Mouse (Mus musculus) adrenal gland, adult 8-10 months (tissue): ENCODE measurements around the gene Tmem115. TPM values are rescaled to one million over a fixed set of nuclear protein-coding genes. Genes with fewer than 3 reads are reported as not detected.
A peak's percentile ranks its signal among the peaks of the same experiment; 100 is the strongest.

ENCODE experiments used
- DNase-seq: peaks from one replicate; pipeline ENCODE4 v3.0.0; 2022
- total RNA-seq, 4 experiments: library from RNA; stranded (reverse); gene quantifications; 2 replicates each; pipeline ENCODE4 v1.2.4; 2022

Gene Tmem115
- total RNA-seq: 10 to 100 TPM; 41.7 to 51.9 (median 46.5) TPM

- DNase-seq: peak; percentile 95
Measured at GRCm38 (mm10) chr9:107533791-107534407, at the start of gene Tmem115. Gene Tmem115, plus strand, starts transcription at chr9:107533945.

DNA sequence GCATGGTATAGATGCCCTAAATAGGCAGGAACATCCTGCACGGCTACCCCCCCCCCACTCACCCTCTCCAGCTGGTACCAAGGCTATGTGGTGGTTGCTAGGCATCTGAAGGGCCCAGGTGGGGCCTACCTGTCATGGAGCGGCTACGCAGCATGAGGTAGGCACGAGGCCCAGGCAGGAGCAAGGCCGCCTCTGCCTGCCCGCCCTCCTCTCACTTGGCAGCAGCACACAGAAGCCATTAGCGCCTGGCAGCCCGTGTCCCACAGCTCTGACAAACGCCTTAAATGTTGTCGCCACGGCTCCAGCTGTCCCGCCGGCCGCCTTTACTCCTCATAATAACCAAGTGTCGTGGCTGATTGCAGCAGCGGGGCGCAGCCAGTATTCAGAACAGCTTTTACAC is 49.4 kb upstream of the Tmem115 start:
- no peak for DNase-seq

GRCm38 (mm10) chr9:107484766-107485165 is 49.0 kb upstream of the Tmem115 start:
- no peak for DNase-seq

GRCm38 (mm10) chr9:107486086-107486485 is 47.7 kb upstream of the Tmem115 start:
- no peak for DNase-seq

DNA sequence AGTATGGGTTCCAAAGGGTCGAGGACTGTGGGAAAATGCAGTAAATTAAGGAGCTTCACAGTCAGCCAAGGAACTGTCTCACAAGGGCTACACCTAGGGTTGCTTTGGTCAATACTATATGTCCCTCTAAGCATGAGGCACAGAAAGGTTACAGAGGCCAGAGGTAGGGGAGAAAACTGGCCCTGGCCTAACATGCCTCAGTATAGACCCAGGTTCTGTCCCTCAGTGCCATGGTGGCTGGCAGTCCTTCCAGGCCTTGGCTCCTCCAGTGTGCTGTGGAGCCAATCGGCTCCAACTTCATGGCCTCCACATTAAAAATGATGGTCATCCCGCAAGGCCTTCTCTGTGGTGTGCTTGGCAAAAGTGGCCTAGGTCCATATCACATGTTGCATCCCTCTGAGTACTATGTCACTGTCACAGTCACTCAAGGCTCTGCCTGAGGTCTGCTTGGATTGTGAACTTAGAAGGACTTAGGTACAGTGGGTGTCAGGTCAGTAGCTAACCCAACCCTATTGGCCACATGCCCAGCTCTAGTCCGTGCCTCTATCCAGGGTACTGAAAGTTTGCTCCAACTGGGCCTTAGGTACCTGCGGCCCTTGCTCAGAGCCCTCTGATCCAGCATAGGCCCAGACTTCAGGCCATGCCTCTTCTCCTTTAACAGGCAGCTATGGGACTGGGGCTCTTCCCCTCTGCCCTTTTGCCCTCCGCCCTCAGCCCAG is 47.1 kb upstream of the Tmem115 start:
- DNase-seq: no peak

DNA sequence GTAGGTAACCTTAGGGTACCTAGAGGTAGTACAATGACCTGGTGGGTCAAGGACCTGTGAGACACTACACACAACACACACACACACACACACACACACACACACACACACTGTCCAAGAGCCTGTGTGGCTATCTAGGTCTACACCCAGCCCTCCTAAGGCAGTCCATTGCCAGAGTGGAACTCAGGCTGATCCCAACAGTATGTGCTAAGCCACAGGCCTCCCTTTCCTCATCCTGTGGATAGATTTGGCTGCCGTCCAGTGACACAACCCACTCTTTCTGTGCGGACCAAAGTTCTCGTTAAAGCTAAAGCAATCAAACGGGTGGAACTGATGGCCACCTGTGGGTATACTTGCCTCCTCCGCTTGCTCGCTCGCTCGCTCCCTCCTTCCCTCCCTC is 43.6 kb upstream of the Tmem115 start:
- no peak for DNase-seq

DNA sequence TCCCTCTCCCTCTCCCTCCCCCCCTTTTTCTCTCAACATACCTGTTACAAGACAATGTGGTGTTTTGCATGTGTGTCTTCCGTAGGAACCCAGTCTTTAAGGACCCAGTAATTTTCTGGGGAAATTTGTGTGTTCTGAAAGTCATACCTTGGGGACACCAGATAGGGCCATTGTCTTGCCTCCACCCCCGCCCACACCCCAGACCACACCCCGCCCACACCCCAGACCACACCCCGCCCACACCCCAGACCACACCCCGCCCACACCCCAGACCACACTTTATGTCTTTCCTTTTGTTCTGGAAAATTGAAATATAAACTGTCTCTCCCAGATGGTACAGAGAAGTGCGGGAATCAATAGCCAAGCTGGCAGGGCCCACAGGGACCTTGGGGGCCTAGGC is 43.1 kb upstream of the Tmem115 start:
- DNase-seq: no peak

GRCm38 (mm10) chr9:107493511-107493910 is 40.2 kb upstream of the Tmem115 start:
- DNase-seq: no peak

- no peak for DNase-seq
Measured at GRCm38 (mm10) chr9:107494238-107494637, 39.5 kb upstream of the Tmem115 start.

DNA sequence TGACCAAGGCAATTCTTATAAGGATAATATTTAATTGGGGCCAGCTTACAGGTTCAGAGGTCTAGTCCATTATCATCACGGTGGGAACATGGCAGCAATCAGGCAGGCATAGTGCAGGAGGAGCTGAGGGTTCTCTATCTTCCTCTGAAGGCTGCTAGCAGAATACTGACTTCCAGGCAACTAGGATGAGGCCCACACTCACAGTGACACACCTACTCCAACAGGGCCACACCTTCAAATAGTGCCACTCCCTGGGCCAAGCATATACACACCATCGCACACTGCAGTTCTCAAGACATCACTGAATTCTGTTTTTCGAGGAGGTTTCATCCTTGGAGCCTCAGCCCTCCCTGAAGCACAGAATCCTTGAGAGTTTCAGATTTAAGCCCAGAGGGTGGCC is 37.4 kb upstream of the Tmem115 start:
- no peak for DNase-seq

DNA sequence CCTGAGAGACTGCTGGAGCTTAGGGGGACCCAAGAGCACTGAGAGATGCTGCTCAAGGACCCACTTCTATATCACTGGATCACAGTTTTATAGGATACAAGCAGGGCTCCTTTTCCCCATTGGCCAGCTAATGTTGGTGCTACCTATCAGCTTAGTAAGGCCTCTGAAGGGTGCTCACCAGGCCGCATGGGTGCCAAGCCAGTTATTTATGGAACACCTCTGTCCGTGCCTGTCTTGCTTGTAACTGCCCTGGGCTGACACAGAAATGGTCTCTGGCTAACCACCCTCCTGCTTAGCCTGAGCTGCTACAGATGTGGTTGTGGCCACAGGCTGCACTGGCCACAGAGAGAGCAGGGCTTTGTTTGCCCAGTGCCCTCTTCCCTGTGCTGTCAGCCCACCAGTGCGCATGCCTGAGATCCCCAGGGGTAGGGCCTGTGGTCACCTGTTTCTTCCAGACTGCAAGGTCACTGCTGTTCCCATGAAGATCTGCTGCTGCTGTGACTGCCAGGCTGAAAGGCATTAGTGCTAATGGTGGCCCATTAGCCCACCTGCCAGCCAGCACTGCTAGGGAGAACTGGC is 32.9 kb upstream of the Tmem115 start:
- DNase-seq: no peak

DNA sequence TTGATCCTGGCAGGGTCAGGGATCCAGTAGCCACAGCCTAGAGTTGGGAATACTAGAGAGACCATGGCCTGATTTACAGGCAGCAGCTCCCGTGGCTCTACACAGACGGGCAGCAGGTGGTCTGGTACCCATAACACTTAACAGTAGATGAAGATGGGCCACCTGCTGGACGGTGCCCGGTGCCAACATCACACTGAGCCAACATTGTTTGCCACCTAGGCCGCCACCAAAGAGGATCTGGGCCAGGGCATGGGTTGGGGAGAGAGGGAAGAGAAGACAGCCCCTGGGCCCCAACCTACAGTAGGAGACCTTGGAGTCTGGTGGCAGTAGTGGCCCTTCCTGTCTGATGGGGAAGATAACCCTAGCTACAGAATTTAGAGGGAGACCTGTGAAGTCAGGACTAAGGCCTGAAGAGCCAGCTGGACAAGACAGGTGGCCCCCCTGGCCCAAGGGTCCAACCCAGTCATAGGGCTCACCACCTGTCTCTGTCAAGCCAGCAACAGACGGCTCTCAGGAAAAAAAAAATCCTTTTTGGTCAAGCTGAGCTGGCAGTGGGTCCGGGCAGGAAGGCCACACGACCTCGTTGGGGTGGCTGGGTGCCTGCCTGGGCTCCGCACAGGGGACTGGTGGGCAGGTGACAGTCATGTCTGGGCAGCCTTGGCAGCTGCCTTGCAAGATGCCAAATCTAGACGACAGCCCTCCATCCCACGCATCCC is 31.5 kb upstream of the Tmem115 start:
- DNase-seq: no peak

DNA sequence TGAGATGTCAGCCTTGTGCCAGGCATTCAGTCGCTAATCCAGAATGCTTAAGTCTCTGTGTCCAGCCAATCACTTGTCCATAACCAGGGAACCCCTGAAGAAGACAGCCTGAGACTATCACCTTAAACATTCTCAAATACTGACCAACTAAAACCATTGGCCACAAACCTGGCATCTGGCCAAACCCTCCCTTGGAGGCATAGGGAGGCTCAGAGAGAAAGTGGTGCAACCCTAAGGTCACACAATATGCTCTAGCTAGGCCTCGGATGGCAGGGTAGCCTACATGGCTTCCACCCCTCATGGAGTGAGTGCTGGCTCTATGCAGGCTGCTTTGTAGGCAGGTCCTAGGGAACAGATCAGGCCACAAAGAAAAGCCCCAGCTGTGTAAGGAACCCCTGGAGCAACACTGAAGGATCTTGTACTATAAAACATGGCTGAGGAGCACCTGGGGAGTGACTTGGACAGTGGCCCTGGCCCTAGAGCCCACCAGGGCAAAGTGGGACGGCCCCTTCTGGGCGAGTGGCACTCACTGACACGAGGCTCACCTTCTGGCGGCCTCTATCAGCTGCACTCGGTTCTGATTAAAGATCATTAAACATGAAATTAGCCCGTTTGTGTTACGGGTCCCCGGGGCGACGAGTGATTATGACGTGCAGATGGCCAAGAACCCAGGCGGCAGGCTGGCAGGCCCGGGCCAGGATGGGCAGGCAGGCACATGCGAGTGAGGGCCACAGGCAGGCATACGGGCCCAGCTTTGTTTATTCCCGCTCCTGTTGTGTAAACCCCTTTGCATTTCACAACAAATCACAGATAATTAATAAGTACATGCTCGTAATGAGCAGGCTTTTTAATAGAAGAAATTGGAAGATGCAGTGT is 28.8 kb upstream of the Tmem115 start:
- DNase-seq: no peak

DNA sequence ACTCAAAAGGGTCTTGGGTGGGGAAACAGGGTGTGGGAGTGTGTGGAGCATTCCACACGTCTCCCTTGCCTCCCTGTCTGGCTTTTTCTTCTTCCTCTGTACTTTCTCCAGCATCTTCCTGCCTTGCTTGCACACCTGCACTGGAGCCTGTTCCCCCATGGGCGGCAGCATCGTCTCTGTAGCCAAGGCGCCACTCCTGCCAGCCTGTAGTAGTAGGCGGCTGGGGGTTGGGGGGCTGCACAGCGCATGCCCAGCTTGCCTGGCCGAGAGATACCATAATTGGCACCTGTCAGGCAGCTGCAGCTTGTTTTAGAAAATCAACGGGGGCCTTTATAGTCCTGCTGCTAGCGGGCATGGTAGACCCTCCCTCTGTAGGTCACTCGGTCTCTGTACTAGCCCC is 25.5 kb upstream of the Tmem115 start:
- DNase-seq: no peak

DNA sequence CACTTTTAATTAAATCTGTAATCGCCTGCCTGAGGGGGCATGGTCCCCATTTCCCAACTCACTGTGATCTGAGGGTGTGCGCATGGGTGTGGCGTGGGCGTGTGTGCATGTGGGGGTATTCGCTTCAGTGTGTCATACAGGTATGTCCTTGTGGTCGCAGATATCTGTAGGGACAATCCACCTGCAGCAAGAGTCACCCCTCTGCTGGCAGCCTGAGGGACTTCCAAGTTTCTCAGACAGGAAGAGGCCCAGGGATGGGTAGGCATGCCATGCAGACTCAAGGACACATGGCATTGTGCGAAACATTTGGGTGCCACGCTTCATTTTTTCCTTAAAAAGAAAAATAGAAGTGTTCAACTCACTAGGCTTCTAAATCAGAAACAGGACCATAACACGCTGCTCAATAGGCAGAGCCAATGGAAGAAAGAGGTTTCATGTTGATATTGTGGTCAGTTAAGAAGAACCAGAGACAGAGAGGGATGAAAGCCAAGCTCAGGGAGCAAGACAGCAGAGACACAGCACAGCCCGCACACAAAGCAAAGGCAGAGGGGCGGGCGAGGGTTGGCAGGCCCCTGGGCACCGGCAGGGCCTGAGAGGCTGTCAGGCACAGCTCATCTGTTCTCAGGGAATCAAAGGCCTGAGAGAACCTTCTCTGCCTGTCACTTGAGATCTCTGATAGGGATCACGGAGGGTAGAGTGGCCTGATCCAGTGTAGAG is 23.2 kb upstream of the Tmem115 start:
- no peak for DNase-seq

DNA sequence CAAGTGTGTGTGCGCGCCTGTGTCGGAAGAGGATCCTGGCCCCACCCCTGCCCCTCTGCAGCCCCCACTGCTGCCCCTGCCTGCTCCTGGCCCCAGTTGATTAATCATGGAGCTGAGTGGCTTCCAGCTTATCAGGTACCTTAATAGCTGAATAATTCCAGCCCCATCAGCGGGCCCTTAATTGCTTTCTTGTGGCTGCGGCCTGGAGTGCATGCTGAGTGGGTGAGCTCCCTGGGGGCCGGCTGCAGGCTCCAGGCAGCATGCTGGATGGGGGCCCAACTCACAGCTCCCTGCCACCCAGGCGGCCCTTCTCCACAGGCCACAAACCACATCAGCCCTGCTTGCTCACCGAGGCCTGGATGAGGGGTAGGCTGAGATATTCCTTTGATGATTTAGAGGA is 22.3 kb upstream of the Tmem115 start:
- DNase-seq: no peak

DNA sequence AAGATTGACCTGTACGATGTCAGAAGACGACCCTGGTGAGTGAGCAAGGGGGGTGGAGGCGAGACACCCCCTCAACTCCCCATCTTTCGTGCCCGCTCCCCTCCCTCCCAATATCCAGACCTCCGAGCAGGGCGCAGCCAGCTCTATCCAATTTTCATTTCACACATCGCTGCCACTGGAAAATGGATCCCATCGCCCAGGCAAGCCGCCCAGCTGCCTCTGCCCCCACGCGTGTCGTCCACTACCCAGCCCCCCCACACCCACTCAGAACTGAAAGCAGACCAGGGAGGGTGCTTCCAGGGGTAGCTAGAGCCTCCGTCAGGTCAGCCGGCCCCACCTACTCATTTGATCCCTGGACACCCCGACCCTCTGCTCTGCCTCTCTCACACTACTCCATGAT is 21.4 kb upstream of the Tmem115 start:
- no peak for DNase-seq

DNA sequence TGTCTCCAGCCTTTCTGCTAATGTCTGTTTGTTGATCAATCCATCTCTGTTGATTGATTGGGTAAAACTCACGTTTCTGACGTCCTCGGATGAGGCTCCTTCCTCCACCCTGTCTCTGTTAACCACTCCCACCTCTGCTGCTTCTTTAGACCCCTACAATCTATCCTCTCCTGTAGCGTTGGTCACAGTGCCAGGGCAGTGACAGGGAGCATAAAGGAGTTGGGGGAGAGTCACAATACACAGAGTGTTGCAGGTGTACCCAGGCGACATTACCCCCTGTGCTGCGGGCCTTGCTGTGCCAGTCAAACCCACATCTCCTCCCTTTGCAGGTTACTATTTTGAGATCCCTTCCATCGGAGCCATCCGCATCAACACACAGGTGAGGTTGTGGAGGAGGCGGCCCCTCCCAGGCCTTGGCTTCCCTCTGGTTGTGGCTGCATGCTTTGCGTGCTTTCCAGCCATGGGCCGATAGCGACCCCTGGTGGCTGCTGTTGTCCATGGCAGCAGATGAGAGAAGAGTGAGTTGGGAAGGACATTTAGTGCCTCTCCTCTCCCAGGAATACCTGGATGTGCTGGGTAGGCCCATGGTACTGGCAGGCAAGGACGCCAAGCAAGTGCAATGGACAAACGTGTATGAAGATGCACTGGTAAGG is 19.3 kb upstream of the Tmem115 start:
- DNase-seq: peak; percentile 54

GRCm38 (mm10) chr9:107520331-107520730 is 13.4 kb upstream of the Tmem115 start:
- no peak for DNase-seq

DNA sequence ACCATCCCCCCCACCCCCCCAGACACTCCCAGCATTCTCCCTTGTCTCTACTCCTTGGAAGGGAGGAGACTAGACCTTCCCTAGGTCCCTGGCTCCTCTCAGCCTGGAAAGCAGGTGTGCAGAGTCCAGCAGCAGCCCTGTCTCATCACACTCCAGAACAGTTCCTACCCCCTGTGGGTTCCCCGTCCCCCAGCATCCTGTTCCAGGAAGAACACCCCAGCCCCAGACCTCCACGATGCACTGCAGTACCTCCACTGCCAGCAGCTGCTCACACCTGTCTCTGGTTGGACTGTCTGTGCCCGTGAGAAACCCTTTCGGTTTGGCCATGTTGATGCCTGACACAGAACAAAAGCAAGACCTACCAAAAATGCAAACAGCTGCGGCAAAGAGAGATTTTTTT is 12.6 kb upstream of the Tmem115 start:
- DNase-seq: no peak

- no peak for DNase-seq
Measured at GRCm38 (mm10) chr9:107521711-107522399, 11.9 kb upstream of the Tmem115 start.
